Mouse (Mus musculus): ENCODE results near the gene Gm20388.
"Not testable (repeated sequence)": the region's sequence is repeated elsewhere in the genome, so short reads cannot be mapped to it uniquely, and the experiment has no call there.

Gene Gm20388

GRCm38 (mm10) chr8:123101735-123102685 is 3191.4 kb downstream of the Gm20388 start, which contains the start of gene Rpl13:
Gene Rpl13 (plus strand): TSS chr8:123102350.
- peak; percentile 95 for DNase-seq (ENCODE audit: low spot score)

- not testable (repeated sequence) for DNase-seq (ENCODE audit: low spot score)
Observed at GRCm38 (mm10) chr8:123102855-123103254, 3192.2 kb downstream of the Gm20388 start.

- DNase-seq (ENCODE audit: low spot score): no peak
Observed at GRCm38 (mm10) chr8:123103285-123103684, 3192.6 kb downstream of the Gm20388 start.

GRCm38 (mm10) chr8:123104046-123104767 is 3193.6 kb downstream of the Gm20388 start:
- DNase-seq (ENCODE audit: low spot score): no peak

GRCm38 (mm10) chr8:123105553-123106326 is 3195.1 kb downstream of the Gm20388 start:
- DNase-seq (ENCODE audit: low spot score): peak; percentile 66

GRCm38 (mm10) chr8:123106531-123106930 is 3195.9 kb downstream of the Gm20388 start:
- peak; percentile 51 for DNase-seq (ENCODE audit: low spot score)

GRCm38 (mm10) chr8:123108010-123108409 is 3197.4 kb downstream of the Gm20388 start:
- no peak for DNase-seq (ENCODE audit: low spot score)

- no peak for DNase-seq (ENCODE audit: low spot score)
Observed at GRCm38 (mm10) chr8:123108953-123109352, 3198.3 kb downstream of the Gm20388 start.

GRCm38 (mm10) chr8:123110649-123111048 is 3200.0 kb downstream of the Gm20388 start:
- peak; percentile 47 for DNase-seq (ENCODE audit: low spot score)

- DNase-seq (ENCODE audit: low spot score): peak; percentile 38
Observed at GRCm38 (mm10) chr8:123112892-123113291, 3202.3 kb downstream of the Gm20388 start.

- peak; percentile 33 for DNase-seq (ENCODE audit: low spot score)
Observed at GRCm38 (mm10) chr8:123113908-123114469, 3203.3 kb downstream of the Gm20388 start.

GRCm38 (mm10) chr8:123114644-123115043 is 3204.0 kb downstream of the Gm20388 start:
- no peak for DNase-seq (ENCODE audit: low spot score)

GRCm38 (mm10) chr8:123117127-123117731 is 3206.6 kb downstream of the Gm20388 start, which contains the start of gene Cpne7:
Gene Cpne7 (plus strand): TSS chr8:123117374.
- DNase-seq (ENCODE audit: low spot score): no peak

GRCm38 (mm10) chr8:123117744-123118143 is 3207.1 kb downstream of the Gm20388 start:
- no peak for DNase-seq (ENCODE audit: low spot score)

- DNase-seq (ENCODE audit: low spot score): no peak
Observed at GRCm38 (mm10) chr8:123122059-123122458, 3211.4 kb downstream of the Gm20388 start.

GRCm38 (mm10) chr8:123122670-123123069 is 3212.0 kb downstream of the Gm20388 start:
- no peak for DNase-seq (ENCODE audit: low spot score)

- DNase-seq (ENCODE audit: low spot score): no peak
Observed at GRCm38 (mm10) chr8:123126193-123126816, 3215.7 kb downstream of the Gm20388 start.

- no peak for DNase-seq (ENCODE audit: low spot score)
Observed at GRCm38 (mm10) chr8:123131041-123131440, 3220.4 kb downstream of the Gm20388 start.

GRCm38 (mm10) chr8:123132953-123133352 is 3222.3 kb downstream of the Gm20388 start:
- no peak for DNase-seq (ENCODE audit: low spot score)

- no peak for DNase-seq (ENCODE audit: low spot score)
Observed at GRCm38 (mm10) chr8:123134149-123134713, 3223.6 kb downstream of the Gm20388 start.

All from adipocyte (in vitro differentiated cells).